ENCODE assay signal across 8 mouse cellular contexts in the genomic region with DNA sequence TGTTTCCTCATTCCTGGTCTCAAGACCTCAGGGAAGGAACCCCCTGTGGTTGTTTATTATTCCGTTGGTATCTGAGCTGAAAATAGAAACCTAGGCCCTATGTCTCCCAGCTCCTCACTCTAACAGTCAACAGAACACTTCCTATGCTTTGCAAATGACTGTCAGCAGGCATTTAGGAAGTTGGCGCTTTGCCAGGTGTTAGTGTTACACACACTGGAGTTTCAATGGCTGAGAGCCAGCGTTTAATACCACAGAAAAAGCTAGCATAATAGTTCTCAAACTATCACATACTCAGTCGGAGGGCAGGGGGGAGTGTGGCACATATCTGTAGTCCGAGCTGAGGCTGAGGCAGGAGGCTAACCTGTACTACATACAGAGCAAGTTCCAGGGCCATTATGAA. TPM values are rescaled to one million over a fixed set of nuclear protein-coding genes. Genes with fewer than 3 reads are reported as not detected.
DNase-seq lines count a peak whose midpoint lies in the region; ATAC-seq and TF ChIP-seq lines count a peak whose summit lies in the region.

No protein-coding gene starts in this region.

- 13% methylated on average over 5 of the region's 5 CpGs for WGBS in forebrain, embryonic 16.5 days
- WGBS in kidney, adult 2 months, result 32% methylated on average over 5 of the region's 5 CpGs
- WGBS in stomach, postnatal 0 days, result 15% methylated on average over 5 of the region's 5 CpGs

- DNase-seq in left cerebral cortex, postnatal 14 days (ENCODE audit: low spot score in 2 of 2), result peak; percentile 72 to 73
- no peak for DNase-seq in left cerebral cortex, adult 8-10 months (ENCODE audit: low spot score in 2 of 2)
- DNase-seq in kidney, adult 2 months, result peak; percentile 69
- peak; percentile 83 for DNase-seq in lung, postnatal 14 days
- peak; percentile 65 for DNase-seq in stomach, postnatal 0 days (ENCODE audit: low spot score)
- no peak for DNase-seq in thymus, postnatal 36 days

- no peak for TF ChIP-seq EP300 in stomach, postnatal 0 days (optimal IDR thresholded peaks at IDR 0.05)

- no peak overlapping the region for H3K4me3 ChIP-seq in bone marrow macrophage, adult 2 months (ENCODE audit: insufficient read depth, low read length)
- H3K4me3 ChIP-seq in forebrain, embryonic 16.5 days (replicated peaks; ENCODE audit: low read length), result no peak overlapping the region
- no peak overlapping the region for H3K4me3 ChIP-seq in kidney, adult 2 months (ENCODE audit: insufficient read depth, low read depth, low read length)
- H3K4me3 ChIP-seq in stomach, postnatal 0 days (ENCODE audit: low read depth, low read length), result no peak overlapping the region

- no peak overlapping the region for H3K4me2 ChIP-seq in forebrain, embryonic 16.5 days (ENCODE audit: low read length)
- H3K4me2 ChIP-seq in stomach, postnatal 0 days (replicated peaks; ENCODE audit: low read depth), result no peak overlapping the region

- H3K36me3 ChIP-seq in forebrain, embryonic 16.5 days (ENCODE audit: control insufficient read depth, insufficient read depth), result no peaks in the 10 kb centered on the region
- no peaks in the 10 kb centered on the region for H3K36me3 ChIP-seq in kidney, adult 2 months (ENCODE audit: control insufficient read depth, insufficient read depth, low read length)
- no peaks in the 10 kb centered on the region for H3K36me3 ChIP-seq in stomach, postnatal 0 days (ENCODE audit: control insufficient read depth, insufficient read depth, low read length)

- TF ChIP-seq CTCF in bone marrow macrophage, adult 2 months (IDR thresholded peaks at IDR 0.05; ENCODE audit: low read depth, low read length), result no peak
- TF ChIP-seq CTCF in kidney, adult 2 months (conservative IDR thresholded peaks at IDR 0.05; ENCODE audit: insufficient read depth, insufficient read length, low read depth, low read length), result no peak
- TF ChIP-seq CTCF in stomach, postnatal 0 days (IDR thresholded peaks at IDR 0.05; ENCODE audit: low read depth), result no peak

- peaks cover 30% of the 10 kb centered on the region for H3K4me1 ChIP-seq in bone marrow macrophage, adult 2 months (ENCODE audit: control insufficient read depth, insufficient read depth, low read length)
- H3K4me1 ChIP-seq in forebrain, embryonic 16.5 days (replicated peaks; ENCODE audit: control insufficient read depth, insufficient read depth, low read length), result peaks cover 16% of the 10 kb centered on the region
- no peaks in the 10 kb centered on the region for H3K4me1 ChIP-seq in kidney, adult 2 months (ENCODE audit: control insufficient read depth, insufficient read depth, low read length)
- no peaks in the 10 kb centered on the region for H3K4me1 ChIP-seq in stomach, postnatal 0 days (replicated peaks; ENCODE audit: control insufficient read depth, insufficient read depth)

- ATAC-seq in forebrain, embryonic 16.5 days, result peak; percentile 82
- ATAC-seq in stomach, postnatal 0 days (ENCODE audit: low FRiP score, low TSS enrichment), result peak; percentile 49; the same call in 1 of the 2 replicates

- no peaks in the 10 kb centered on the region for H3K9me3 ChIP-seq in forebrain, embryonic 16.5 days (ENCODE audit: control insufficient read depth, low read length)
- H3K9me3 ChIP-seq in stomach, postnatal 0 days (ENCODE audit: control insufficient read depth, low read length), result no peaks in the 10 kb centered on the region

- peak overlapping the region; percentile 70 for H3K27ac ChIP-seq in bone marrow macrophage, adult 2 months (ENCODE audit: insufficient read depth, low read depth, low read length)
- peak overlapping the region; percentile 24 for H3K27ac ChIP-seq in forebrain, embryonic 16.5 days (ENCODE audit: low read length)
- H3K27ac ChIP-seq in kidney, adult 2 months (ENCODE audit: insufficient read depth, low read depth, low read length), result no peak overlapping the region
- no peak overlapping the region for H3K27ac ChIP-seq in stomach, postnatal 0 days (replicated peaks)

- TF ChIP-seq POLR2A in bone marrow macrophage, adult 2 months (IDR thresholded peaks at IDR 0.05; ENCODE audit: borderline replicate concordance, low read depth, low read length), result no peak
- TF ChIP-seq POLR2A in kidney, adult 2 months (IDR thresholded peaks at IDR 0.05; ENCODE audit: low read depth, low read length), result no peak

- no peak overlapping the region for H3K9ac ChIP-seq in forebrain, embryonic 16.5 days (replicated peaks; ENCODE audit: low read depth, low read length)
- no peak overlapping the region for H3K9ac ChIP-seq in stomach, postnatal 0 days (ENCODE audit: low read length)

- no peaks in the 10 kb centered on the region for H3K27me3 ChIP-seq in forebrain, embryonic 16.5 days (replicated peaks; ENCODE audit: control insufficient read depth, insufficient read depth, low read length)
- no peaks in the 10 kb centered on the region for H3K27me3 ChIP-seq in kidney, adult 2 months (replicated peaks; ENCODE audit: control insufficient read depth, insufficient read depth, low read length)
- no peaks in the 10 kb centered on the region for H3K27me3 ChIP-seq in stomach, postnatal 0 days (ENCODE audit: control insufficient read depth, insufficient read depth, low read length)

- intact Hi-C loops in left cerebral cortex, postnatal 14 days (cut with DNase I), result loop anchor here (10.0 kb wide), 1 partner anchor 114 kb away; the partner anchor contains the start of gene Atl2

RNA-seq across cellular contexts. Expression of gene Hnrnpll, which starts 53.3 kb away (rescaled TPM):
- 10 to 100 TPM; 59.4 to 60.9 TPM for total RNA-seq in left cerebral cortex, postnatal 14 days (2021)
- 10 to 100 TPM; 56.0 to 60.9 (median 58.8) TPM for total RNA-seq in left cerebral cortex, adult 8-10 months (2022)
- 44.9 and 47.7 TPM in 2 replicates for polyA plus RNA-seq in bone marrow macrophage, adult 2 months (2012; ENCODE audit: insufficient read depth, insufficient read length, missing spikeins)
- 66.6 and 77.6 TPM in 2 replicates for polyA plus RNA-seq in forebrain, embryonic 16.5 days (2015; fragmentation: Nextera tagmentation; extraction: Ambion mirVana)
- 11.7 and 13.1 TPM in 2 replicates for polyA plus RNA-seq in kidney, adult 2 months (2012; rRNA removed)
- polyA plus RNA-seq in stomach, postnatal 0 days (2015; fragmentation: Nextera tagmentation; extraction: Ambion mirVana), result 18.3 and 20.9 TPM in 2 replicates

Comparison
In these comparisons a context has a peak if more than half of its experiments do, and no peak if none do; other contexts are left out.
1. DNase-seq: peak in left cerebral cortex, postnatal 14 days (2 of 2), kidney, adult 2 months (single experiment), lung, postnatal 14 days (single experiment) and stomach, postnatal 0 days (single experiment); none in left cerebral cortex, adult 8-10 months (0 of 2) and thymus, postnatal 36 days (0 of 2).
2. H3K27ac ChIP-seq: peak in bone marrow macrophage, adult 2 months (single experiment) and forebrain, embryonic 16.5 days (single experiment); none in kidney, adult 2 months (single experiment) and stomach, postnatal 0 days (single experiment).